Mouse (Mus musculus) ovary, adult 18-20 months (tissue): ENCODE data around the gene Nod2.
A peak's percentile ranks its signal among the peaks of the same experiment; 100 is the strongest.

Source experiments
- DNase-seq: peaks from one replicate; pipeline ENCODE4 v3.0.0; 2022; ENCODE audit warnings: low spot score, mixed read lengths

Nod2 gene

DNA sequence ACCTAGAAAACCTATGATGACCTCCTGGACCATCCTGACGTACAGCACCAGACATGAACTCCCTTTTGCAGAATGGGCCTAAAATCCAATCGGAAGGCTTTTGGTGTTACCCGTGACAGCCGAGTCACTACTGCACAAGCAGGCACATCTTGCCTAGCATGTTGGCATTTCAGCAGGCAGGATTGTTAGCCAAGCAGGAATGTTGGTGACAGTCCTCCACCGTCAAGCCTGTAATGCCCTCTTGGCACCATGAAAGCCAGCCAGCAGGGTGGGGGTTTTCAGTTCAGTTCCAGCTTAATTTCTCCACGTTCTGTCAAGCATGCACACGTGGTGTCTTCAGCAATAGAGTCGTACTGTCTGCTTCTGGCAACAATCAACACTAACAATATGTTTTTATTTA lies 30.0 kb downstream of the Nod2 start:
- DNase-seq, result no peak

DNA sequence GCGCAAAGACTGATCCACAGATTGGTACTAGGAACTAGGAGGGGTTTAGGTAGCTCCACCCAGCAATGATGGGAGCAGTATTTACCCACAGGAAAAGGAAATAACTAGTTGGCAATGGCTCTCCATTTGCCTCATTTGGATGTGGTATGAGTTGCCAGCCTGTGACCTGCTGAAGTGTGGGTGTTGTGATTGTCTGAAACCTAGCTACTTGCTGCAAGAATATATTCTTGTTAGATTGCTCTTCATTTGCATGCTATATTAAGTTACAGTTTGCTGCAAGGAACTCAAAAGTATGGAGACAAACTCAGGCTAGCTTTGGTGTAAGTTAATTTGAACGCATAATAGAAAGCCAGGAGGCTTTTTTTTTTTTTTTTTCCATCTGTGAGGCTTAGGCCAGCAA lies 33.5 kb downstream of the Nod2 start:
- no peak for DNase-seq

DNA sequence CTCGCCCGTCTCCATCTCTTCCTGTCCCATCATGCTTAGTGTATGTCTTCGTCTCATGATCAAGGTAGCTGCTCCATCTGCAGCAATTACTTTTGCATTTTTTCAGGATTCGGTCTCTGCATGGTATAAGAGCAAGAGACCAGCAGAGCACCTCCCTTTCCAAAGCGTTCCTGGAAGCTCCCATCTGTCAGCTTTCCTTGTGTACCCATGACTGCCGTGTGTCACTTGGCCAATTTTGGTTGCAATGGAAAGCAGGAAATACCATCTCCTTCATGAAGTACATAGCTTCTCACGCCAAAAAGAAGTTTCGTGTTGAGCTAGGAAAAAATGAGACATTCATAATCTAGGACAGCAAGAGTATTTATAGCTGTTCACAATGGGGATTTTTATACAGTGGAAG lies 33.9 kb downstream of the Nod2 start:
- no peak for DNase-seq

DNA sequence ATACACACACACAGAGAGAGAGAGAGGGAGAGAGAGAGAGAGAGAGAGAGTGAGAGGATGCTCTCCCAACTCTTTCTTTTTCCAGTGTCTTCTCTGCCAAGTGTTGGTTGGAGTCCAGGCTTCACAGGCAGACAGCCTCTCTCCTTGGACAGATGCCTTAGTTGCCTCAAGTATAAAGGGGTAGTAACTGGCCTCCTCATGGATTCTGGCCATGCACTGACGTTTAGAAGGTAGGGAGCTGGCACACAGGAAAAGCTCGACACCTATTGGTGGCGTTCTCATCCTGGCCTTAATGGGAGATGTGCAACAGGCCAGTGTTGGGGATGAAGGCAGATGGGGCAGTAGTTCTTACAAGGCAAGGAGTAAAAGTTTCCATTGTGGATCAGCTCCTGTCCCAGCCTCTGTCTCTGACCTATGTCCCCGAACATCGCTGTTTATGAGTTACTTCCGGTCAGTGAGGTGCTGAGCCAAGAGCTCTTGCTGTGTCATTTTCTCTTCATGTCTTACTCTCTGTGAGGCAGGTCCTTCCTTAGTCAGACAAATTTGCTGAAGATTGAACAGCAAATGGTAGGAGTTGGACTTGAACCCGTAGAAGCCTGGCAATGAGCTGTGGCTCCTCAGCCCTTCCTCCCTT lies 36.7 kb downstream of the Nod2 start:
- no peak for DNase-seq

DNA sequence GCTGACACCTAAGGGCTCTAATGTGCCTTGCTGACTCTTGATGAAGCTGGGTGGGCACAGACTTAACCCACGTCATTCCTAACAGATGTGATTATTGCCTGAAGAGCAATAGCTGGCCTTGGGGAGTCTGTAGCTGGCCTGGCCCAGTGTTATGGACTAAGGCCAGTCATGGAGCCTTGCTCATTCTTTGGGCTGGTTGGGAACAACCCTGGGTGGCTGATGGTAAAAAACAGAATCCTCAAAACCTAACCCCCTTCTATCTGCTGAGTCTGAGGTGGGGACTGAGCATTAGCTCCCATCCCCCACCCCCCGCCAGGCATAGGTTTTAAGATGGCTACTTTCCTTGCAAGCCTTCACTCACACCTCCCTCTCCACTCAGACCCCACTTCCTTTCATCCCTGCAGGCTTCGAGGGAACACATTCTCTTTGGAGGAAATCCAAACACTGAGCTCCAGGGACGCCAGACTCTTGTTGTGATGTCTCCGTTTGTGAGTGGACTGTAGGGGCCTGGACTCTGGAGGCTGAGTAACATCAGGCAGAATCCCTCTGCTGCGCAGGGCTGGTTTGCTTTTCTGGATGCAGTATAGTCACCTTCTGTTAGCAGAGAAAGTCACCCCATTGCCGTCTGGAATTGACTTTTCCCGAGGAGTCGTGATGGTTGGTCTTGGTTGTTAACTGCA lies 39.3 kb downstream of the Nod2 start:
- DNase-seq, result no peak

DNA sequence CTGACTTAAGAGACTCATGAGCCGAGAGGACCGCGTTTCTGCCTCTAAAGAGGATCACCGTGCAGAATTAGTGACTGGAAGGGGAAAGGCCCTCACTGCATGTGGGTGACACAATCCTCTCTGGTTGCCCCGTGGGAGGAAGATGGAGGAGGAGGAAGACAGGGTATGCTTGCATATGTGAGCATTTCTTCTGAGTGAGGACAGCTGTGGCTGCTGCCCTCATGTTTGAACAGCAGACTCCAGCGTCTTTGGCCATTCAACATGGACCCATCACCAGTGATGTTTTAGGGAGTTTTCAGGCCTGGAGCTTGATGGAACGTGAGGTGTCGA lies 39.8 kb downstream of the Nod2 start:
- DNase-seq, result no peak

DNA sequence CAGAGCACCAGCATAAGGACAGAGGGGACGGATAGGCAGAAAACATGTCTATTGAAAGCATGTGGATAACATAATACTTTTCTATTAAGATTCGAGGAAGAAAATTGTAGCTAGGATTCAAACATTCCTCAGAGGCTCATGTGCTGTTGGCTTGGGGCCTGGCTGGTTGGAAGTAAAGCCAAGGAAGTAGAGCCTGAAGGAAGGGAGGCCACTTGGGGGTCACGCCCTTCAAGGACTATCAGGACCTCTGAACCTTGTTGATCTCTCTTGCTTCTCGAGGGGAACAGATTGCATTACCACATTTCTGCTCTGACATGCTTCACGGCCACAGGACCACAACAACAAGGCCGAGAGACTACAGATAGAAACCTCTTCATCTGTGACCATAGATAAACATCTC lies 42.0 kb downstream of the Nod2 start:
- no peak for DNase-seq

DNA sequence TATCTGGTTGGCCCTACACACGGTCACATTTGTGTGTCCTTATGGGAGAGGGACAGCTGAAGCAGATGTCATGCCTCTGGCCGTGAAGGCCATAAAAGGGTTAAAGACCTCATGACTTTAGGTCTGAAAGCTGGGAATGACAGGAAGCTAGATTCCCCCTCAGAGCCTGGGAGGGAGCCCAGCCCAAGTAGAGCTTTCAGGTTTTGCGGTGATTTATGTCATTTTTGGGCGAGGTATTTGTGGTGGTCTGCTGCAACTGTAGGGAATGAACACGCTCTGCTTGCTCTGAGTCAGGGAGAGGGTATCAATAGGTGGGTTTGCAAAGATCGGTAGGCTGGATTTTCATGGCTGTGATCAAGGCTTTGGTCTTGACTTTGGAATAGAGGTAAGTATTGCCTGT lies 42.8 kb downstream of the Nod2 start:
- no peak for DNase-seq

DNA sequence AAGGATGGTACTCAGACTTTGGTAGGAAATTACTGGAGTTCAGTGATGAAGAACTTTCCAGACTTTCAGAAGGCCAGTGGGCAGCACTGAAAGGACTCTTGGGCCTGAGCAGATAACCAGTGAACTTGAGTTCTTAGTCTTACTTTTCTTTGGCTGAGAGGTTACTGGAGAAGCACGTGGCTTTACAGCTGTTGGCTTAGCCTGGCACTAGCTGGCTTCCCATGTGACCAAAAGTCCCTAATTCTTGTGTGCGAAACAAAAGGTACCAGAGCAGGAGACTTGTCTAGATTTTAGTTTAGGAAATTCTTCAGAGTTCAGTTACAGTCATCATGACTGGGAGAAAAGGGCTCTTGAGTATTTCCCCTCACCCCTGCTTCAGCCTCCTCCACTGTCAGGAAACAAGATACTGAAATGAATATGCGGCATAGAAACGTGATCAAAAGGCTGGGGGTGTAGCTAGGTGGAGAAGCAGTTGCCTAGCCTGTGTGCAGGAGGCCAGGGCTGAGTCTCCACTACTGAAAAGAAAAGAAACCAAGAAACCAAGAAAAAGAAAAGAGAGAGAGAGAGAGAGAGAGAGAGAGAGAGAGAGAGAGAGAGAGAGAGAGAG lies 44.3 kb downstream of the Nod2 start:
- no peak for DNase-seq

DNA sequence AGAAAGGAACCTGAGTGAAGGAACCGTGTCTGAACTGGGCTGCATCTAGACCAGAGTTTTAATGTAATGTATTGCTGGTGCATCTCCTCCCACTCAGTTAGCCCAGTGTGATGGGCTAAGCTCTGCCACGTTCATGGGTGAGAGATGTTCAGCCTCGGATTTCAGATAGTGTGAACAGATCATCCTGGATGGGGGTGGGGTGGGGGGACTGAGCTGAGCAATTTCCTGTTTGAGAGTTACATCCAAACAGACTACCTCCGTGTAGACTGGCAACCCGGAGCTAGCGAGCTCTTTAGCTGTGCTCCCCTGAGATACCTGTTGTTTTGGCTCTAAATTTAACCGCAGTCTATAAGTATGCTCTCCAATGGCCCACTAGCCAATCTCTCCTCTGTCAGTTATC lies 44.8 kb downstream of the Nod2 start:
- no peak for DNase-seq

DNA sequence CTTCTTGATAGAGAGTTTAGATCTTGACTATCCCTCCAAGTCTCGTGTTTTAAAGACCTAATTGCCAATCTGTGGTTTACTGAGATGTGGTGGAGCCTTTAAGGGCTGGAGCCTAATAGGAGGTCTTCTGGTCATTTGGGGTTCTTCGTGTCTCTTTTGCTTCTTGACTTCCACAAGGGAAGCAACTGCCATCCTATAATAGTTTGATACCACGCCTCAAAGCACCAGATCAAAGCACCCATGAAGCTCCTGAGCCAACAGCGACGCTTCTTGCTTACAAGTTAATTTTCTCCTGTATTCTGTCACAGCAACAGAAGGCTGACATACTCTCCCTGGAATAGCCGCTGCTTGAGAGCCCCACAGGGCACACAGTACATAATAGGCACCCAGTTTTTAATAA lies 45.8 kb downstream of the Nod2 start:
- no peak for DNase-seq

DNA sequence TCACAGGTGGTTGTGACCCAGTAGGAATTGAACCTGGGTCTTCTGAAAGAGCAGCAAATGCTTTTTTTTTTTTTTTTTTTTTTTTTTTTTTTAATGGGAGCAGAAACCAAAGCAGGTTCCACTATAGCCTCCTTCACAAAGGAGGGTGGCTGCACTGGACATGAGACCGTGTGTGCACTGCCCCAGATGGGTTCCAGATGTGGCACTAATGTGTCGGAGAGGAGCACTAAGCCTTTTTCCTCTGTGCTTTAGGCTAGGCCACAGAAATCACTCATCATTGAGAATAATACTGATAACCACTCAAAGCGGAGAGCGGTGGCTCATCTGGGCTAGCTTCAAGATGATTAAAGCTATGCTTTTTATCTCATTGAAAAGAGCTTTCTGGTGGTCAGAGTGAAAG lies 46.3 kb downstream of the Nod2 start:
- DNase-seq, result no peak

DNA sequence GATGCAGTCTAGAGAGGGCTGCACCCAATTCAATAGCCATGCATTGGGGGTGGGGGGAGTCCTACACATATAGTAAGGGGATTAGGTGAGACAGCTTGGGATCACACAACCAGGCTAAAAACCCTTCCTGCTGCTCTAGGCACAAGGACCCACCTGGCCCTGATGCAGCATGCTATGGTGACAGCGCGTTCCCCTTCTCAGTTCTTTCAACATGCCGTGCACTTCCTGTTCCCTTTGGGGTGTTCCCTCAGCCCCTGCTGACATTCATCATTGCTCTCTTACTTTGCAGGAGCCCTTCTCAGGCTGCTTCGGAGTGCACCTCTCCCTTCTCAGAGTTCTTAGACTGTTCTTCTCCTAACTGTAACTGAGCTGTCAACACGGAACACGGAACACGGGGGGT lies 47.2 kb downstream of the Nod2 start:
- no peak for DNase-seq

DNA sequence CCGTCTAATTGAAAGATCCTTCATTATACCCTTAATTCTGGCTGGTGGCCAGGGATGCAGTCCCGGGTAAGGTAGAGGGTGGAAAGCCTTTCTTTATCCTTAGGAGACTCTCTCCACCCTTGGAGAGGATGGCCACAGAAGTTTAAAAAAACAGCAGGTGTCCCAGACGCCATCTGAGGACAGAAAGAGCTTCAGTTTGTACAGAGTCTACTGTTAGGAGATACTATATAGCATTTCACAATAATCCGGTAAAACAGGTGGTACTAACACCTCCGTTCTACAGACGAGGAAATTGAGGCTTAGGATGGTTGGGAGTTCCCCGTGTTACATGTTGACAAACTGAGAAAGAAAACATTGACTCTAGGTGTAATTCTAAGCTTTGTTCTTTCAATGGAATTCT lies 49.1 kb downstream of the Nod2 start:
- no peak for DNase-seq

DNA sequence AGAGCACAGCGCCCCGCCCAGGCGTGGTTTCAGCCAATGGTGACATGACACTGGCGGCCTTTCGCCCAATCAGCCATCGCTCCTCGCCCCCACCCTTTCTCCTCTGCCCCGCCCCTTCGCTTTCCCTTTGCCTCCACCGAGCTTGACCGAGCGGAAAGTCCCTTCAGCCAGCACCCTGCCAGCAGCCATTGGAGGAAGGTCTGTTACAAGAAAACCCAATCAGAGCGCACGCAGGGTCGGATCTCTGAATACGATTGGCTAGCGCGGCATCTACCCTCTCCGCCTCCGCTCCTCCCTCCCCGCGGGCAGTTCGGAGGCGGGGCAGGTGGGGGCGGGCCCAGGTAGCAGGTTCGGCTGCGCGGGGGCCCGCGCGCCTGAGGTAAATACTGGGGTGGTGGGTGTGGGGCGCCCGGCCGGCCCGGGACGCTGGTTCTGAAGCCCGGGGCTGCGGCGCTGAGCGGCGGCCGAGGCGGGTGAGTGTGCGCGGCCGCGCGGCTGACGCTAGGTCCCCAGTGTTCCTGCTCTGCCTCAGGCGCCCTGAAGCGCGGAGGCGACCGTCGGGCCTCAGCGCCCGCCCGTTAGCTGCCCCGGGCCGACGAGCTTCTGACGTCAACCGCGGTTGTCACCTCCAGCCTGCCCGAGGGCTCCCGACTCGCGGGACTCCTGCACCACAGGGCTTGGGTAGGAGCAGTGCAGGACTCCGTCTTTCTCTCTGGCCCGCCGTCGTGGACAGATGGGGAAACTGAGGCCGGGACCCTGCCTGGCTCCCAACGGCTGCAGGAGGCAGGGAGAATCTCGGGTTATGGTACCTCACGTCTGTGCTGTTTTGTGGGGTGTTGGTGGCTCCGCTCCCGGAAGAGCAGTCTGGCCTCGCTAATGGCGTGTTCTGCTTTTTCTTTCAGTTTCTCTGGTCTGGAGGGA lies 49.9 kb downstream of the Nod2 start, which contains the start of gene Cyld:
Gene Cyld (plus strand): TSS at position 308 of the 921 bp plus-strand sequence.
- DNase-seq, result peak; percentile 98

DNA sequence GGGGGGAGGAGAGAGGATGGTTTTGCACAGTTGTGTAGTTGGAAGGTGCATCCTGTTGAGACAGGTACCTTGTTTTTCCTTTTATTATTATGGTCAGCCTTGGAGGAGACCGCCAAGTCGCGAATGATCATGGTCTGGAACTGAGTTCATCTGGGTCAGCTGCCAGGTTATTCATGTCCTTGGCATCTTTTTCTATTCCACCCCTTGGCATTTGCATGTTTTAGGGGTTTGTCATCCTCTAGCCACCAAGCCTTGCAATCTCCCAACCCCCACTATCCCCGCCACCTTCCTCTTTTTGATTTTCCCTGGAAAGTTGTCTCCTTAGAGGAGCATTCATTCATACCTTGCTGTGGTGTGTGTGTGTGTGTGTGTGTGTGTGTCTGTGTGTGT lies 50.5 kb downstream of the Nod2 start:
- no peak for DNase-seq

DNA sequence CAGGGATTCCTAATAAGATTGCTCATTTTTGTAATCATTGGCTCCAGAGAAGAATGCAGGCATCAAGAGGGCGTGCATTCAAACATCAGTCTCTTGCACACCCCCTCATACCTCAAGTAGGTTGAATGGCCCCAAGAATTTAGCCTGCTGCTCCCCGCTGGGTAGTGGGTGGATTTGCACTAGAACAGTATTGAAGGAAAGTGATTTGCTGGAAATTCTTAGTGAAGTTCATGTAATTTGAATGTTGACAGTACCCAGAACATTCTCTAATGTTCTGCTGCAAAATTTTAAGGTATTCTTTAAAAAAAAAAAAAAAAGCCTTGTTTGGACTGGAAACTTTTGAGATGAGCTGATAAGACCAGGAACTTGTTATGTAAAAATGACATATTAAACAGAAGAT lies 50.9 kb downstream of the Nod2 start:
- DNase-seq, result no peak

DNA sequence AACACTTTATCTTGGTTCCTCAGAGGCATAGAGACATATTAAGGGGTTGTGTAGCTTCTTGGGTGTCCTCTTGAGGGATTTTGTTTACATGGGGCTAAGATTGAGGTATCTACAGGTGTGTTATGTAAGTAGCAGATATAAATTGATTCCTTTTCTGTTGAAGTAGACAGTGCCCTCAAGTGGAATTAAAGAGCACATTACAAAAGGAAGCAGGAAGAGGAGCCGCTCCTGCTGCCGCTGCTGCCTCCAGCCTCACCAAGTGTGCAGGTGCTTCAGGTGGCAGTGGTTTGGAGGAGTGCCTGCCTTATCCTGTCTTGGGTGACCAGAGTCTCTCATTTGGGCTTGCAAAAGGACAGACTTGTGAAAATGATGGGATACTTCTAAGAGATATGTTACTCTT lies 54.5 kb downstream of the Nod2 start:
- no peak for DNase-seq

DNA sequence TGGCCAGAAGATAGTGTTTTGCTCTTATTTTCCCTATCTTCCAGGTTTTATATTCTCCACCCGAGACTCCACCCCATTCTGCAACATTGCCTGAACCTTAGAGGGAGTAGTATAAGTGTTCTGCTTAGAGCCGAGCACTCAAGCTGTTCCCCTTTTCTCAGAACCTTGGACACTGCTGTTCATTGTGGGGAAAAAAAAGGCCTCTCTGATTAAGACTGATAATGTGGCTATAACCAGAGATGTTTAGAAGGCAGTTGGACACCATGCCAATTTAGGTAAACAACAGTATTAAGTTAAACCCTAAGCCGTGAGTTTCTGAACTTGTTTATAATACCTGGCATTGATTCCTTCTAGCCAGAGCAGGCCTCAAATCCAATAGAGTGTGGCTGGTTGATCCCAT lies 55.7 kb downstream of the Nod2 start:
- DNase-seq, result no peak

DNA sequence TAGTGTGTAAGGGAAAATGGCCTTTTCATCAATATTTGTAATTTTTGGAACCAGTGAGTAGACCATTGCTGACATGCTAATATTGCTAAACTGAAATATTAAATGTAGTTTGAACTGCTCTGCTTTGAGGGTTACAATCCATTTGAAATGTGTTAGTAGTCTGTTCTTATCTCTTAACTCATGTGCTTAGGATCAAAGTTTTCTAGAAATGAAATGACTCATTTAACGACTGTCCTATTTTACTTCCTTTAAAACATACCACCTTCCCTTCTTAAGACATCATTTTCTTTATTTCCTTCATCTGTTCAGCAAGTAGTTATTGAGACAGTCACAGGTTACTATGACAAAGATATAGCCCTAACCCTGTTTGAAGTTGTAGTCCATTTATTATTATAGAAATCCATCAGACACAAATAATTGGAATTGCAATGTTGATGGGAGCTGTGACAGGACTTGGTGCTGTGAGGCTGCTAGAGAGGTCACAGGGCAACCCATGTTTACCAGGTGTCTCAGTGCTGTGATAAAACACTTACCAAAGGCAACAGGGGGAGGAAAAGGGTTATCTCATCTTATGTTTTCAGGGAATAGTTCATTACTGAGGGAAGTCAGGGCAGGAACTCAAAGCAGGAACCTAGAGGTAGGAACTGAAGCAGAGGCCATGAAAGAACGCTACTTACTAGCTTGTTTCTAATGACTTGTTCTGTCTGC lies 76.3 kb downstream of the Nod2 start:
- DNase-seq, result no peak
